Mouse (Mus musculus): ENCODE results near the gene Drc1. TPM values are rescaled to one million over a fixed set of nuclear protein-coding genes. Genes with fewer than 3 reads are reported as not detected.

Drc1 gene
- 10 to 100 TPM in 3 of 4 experiments, 1 to 10 TPM in 1; 9.7 to 13.9 (median 11.4) TPM for total RNA-seq (2022)

GRCm38 (mm10) chr5:30281291-30281732 is at the start of gene Drc1:
Gene Drc1 (plus strand): TSS chr5:30281388.
- DNase-seq (ENCODE audit: low spot score in 2 of 2) = peak; percentile 61 to 74

GRCm38 (mm10) chr5:30231891-30232270 is 49.3 kb upstream of the Drc1 start:
- no peak for DNase-seq (ENCODE audit: low spot score in 2 of 2)

GRCm38 (mm10) chr5:30232271-30232971 is 48.8 kb upstream of the Drc1 start, which contains the start of gene Selenoi:
Gene Selenoi (plus strand): TSS chr5:30232581.
- peak; percentile 99 for DNase-seq (ENCODE audit: low spot score in 2 of 2)

- DNase-seq (ENCODE audit: low spot score in 2 of 2) = peak in 1 of 2 experiments; percentile 15
Measured at GRCm38 (mm10) chr5:30233042-30233441, 48.1 kb upstream of the Drc1 start.

- DNase-seq (ENCODE audit: low spot score in 2 of 2) = no peak
Measured at GRCm38 (mm10) chr5:30233979-30234378, 47.2 kb upstream of the Drc1 start.

GRCm38 (mm10) chr5:30235641-30236126 is 45.5 kb upstream of the Drc1 start:
- DNase-seq (ENCODE audit: low spot score in 2 of 2) = no peak

GRCm38 (mm10) chr5:30238533-30238932 is 42.7 kb upstream of the Drc1 start:
- DNase-seq (ENCODE audit: low spot score in 2 of 2) = no peak

GRCm38 (mm10) chr5:30240552-30240951 is 40.6 kb upstream of the Drc1 start:
- DNase-seq (ENCODE audit: low spot score in 2 of 2) = no peak

GRCm38 (mm10) chr5:30242410-30242809 is 38.8 kb upstream of the Drc1 start:
- no peak for DNase-seq (ENCODE audit: low spot score in 2 of 2)

- DNase-seq (ENCODE audit: low spot score in 2 of 2) = peak in 1 of 2 experiments; percentile 5
Measured at GRCm38 (mm10) chr5:30243741-30244140, 37.4 kb upstream of the Drc1 start.

GRCm38 (mm10) chr5:30245861-30246416 is 35.2 kb upstream of the Drc1 start:
- no peak for DNase-seq (ENCODE audit: low spot score in 2 of 2)

- no peak for DNase-seq (ENCODE audit: low spot score in 2 of 2)
Measured at GRCm38 (mm10) chr5:30247666-30248065, 33.5 kb upstream of the Drc1 start.

- no peak for DNase-seq (ENCODE audit: low spot score in 2 of 2)
Measured at GRCm38 (mm10) chr5:30255567-30256354, 25.4 kb upstream of the Drc1 start.

GRCm38 (mm10) chr5:30258776-30259175 is 22.4 kb upstream of the Drc1 start:
- no peak for DNase-seq (ENCODE audit: low spot score in 2 of 2)

GRCm38 (mm10) chr5:30270571-30271190 is 10.5 kb upstream of the Drc1 start:
- DNase-seq (ENCODE audit: low spot score in 2 of 2) = peak; percentile 72 to 85

GRCm38 (mm10) chr5:30271599-30272281 is 9.4 kb upstream of the Drc1 start:
- no peak for DNase-seq (ENCODE audit: low spot score in 2 of 2)

GRCm38 (mm10) chr5:30276361-30276760 is 4.8 kb upstream of the Drc1 start:
- DNase-seq (ENCODE audit: low spot score in 2 of 2) = no peak

GRCm38 (mm10) chr5:30278952-30279351 is 2.2 kb upstream of the Drc1 start:
- DNase-seq (ENCODE audit: low spot score in 2 of 2) = no peak

- DNase-seq (ENCODE audit: low spot score in 2 of 2) = no peak
Measured at GRCm38 (mm10) chr5:30279446-30279845, 1.7 kb upstream of the Drc1 start.

- no peak for DNase-seq (ENCODE audit: low spot score in 2 of 2)
Measured at GRCm38 (mm10) chr5:30280864-30281263, 324 bp upstream of the Drc1 start.
